Mouse (Mus musculus): ENCODE measurements around the gene Gm10428. TPM values are rescaled to one million over a fixed set of nuclear protein-coding genes. Genes with fewer than 3 reads are reported as not detected.
"Not testable (repeated sequence)": the region's sequence is repeated elsewhere in the genome, so short reads cannot be mapped to it uniquely, and the experiment has no call there.

Gene Gm10428
- not detected for total RNA-seq (2022)

DNA sequence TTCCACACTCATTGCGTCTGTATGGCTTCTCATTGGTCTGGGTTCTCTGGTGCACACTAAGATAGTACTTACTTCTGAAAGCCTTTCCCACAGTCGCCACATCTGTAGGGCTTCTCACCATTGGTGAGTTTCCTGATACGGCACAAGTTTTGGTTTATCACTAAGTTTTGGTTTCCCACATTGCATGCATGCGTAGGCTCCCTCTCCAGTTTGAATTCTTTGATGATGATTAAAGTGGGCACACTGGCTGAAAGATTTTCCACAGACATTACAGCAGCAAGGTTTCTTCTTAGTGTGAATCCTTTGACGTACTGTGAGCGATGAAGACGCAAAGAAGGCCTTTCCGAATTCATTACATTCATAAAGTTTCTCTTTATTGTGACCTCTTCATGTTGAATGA, at the start of gene Gm10428:
Gene Gm10428, plus strand, starts transcription at position 321 of the 400 bp plus-strand sequence.
- no peak for DNase-seq (ENCODE audit: low spot score in 2 of 2)

DNA sequence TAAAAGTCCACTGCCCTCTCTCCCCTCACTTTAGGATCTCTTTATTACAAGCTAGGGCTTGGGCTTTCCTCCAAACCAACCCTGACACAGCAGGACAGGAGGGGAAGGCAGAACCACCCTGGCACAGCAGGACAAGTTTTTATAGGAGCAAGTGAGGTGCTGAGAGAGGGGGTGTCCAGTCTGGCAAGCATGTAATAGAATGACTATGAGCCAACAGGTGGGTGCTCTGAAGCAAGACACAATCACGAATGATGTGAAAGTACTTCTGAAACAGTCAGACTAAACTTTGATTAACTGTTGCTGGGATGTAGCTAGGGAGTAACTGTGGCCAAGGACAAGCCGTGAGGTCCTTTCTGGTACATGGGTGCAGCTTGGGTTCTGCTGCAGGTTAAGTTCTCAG, 46.8 kb upstream of the Gm10428 start:
- DNase-seq (ENCODE audit: low spot score in 2 of 2) = no peak

- no peak for DNase-seq (ENCODE audit: low spot score in 2 of 2)
These were observed 44.6 kb upstream of the Gm10428 start for GRCm38 (mm10) chr11:62708252-62708651.

DNA sequence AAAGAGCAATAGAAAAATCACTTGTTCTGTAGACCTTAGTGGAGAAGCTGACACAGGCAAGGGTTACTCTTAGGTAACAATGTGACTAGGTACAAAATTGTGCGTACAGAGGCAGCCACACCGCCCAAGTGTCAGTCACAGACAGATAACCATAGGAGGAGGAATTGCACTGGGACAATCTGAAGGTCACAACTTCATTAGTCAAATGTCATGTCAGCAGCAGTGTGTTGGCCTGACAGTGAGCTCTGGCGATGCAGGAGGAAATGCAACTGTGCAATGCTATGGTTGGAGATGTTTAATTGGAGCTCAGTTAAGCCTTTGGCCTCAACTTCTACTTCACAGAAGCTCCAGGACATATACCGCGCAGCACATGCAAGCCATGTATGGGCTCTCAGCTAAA, 42.2 kb upstream of the Gm10428 start:
- no peak for DNase-seq (ENCODE audit: low spot score in 2 of 2)

DNA sequence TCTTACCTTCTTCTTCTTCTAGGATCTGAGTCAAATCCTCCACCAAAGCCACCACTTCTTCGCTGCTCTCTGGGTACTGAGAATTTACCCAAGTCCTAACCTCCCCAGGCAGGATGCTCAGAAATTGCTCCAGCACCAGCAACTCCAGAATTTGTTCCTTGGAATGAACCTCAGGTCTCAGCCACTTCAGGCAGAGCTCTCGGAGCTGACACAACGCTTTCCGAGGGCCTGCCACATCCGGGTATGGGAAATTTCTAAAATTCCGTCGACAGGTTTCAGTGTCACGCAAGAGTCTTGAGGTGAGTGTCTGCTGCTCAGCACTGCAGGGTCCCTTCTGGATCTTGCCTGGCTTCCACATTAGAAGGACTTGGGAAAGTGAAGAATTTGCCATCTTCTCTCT, 24.6 kb upstream of the Gm10428 start:
- no peak for DNase-seq (ENCODE audit: low spot score in 2 of 2)

DNA sequence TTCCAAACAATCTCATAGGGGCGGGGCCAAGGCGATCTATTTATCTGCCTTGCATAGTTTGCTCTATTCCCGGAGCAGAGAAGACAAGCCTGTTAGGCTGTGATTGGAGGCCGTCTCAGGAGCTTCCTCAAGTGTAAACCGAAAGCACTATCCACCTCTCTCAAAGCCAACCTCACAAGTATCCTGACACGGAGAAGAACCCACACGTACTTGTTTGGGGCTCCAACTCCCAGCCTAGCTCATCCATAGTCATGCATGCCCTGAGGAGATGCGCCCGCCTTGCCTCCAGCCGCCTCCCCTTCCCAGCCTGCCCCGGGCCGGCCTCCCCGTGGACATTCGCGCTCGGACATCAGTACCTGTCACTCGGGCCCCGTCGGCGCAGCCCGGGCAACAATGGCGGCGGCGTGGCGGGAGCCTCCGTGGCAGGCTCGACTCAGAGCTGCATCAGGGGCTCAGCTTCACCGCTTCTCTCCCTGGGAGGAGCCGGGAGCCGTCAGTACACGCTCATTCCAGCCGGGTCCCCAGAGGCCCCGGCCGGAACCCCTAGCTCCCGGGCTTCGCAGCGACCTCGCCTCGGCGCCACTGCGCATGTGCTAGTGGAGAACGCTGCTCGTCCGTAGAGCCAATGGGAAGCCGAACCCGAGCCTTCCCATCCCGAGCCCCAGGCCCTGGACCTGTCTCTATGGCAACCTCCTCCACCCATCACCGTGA, 21.4 kb upstream of the Gm10428 start, which contains the start of gene Zfp287:
Gene Zfp287, minus strand, starts transcription at position 595 of the 711 bp plus-strand sequence.
- peak; percentile 64 to 78 for DNase-seq (ENCODE audit: low spot score in 2 of 2)

DNA sequence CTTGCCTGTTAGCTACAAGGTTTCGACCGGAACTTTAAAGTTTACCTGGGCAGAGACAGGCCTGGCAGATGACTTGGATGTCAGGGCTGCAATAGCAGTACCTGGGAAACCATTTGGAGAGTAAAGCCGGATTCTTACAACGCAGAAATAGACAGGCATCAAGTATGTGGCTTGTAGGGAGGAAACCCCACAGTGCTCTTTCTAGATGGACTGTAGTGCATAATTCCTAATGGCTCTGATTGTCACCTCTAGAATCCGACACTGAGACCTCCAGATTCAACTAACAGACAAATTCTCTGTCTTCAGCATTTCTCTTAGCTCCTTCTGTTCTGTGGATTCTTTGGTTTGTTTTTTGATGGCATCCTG, 20.9 kb upstream of the Gm10428 start:
- no peak for DNase-seq (ENCODE audit: low spot score in 2 of 2)

DNA sequence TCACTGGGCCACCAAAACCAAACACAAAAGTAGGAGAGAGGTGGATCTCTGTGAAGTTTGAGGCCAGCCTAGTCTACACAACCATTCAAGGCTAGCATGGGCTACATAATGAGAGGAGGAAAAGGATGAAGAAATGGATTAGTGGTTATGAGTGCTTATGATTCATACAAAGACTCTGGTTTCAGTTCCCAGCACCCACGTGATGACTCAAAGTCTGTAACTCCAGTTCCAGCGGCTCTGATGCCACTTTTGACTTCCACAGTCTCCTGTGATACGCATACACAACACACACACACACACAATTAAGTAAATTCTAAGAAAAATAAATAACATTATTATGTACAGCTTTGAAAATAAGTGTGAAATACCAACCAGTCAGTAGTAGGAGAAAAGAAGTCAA, 20.2 kb upstream of the Gm10428 start:
- no peak for DNase-seq (ENCODE audit: low spot score in 2 of 2)

DNA sequence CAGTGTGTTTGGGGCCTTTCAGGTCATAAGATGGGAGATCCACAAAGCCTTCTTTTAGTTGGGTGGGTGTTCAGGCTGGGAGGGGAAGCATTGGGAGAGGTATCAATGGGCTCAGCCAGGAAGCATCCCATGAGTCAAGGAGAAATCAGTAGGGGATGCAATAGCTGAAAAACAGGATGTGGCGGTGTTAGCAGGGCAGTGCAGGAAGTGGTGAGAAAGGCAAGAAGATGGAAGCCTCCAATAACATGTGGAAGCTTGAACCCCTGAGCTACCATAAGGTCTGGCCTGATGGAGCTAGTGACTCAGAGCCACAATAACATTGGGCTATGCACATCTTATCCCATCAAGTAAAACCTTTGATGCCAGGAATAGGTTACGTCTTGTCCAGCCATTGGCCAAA, 11.7 kb upstream of the Gm10428 start:
- no peak for DNase-seq (ENCODE audit: low spot score in 2 of 2)

DNA sequence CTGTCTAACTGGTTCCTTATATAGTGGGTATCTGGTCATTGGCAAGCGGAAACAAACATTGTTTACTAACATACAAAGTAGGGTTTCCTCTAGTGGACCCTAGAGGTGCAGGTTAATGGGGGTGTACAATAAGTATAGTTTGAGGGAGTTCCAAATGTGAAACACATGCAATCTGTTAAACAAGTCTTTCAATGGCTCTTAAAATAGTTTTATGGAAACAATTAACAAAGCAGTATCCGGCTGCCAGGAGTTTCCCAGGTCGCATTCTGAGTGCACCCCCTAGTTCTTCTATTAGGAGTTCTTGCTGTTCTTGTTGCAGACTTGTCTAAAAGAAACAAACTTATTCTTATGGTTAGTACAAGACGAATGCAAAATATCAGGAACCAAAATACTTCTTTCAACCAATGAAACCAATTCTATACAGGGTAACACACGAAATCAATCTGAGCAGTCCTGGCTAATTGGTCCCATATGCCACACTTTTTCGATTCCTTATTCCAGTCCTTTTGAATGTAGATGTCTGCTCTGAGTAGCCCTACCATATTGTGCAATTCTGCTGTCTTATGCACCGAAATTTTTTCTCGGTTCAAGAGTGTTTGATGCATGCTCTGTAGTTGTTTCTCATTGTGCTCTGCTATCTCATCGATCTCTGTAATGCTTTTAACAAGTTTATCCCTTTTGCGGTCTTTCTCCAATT, 10.5 kb upstream of the Gm10428 start:
- no peak for DNase-seq (ENCODE audit: low spot score in 2 of 2)

DNA sequence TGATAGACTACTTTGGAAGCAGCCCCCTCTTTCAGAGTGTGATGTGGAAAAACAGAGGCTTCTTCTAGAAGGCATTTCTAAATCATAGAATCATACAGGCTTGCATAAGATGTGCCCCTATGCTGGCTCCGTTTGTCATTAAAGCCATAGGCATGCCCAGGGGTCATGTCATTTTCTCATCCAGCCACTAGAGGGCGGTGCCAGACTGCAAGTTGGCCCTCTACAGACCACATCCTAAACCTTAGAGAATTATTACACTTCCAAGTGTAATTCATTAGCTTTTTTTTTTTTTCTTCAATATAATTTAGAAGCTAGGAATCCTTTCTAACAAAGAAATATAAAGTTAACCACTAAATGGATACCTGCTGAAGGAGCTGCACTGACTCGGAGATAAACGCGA, 8.8 kb upstream of the Gm10428 start:
- DNase-seq (ENCODE audit: low spot score in 2 of 2) = peak; percentile 32 to 38

GRCm38 (mm10) chr11:62746001-62746533, 6.8 kb upstream of the Gm10428 start:
- DNase-seq (ENCODE audit: low spot score in 2 of 2) = peak; percentile 37 to 45

DNA sequence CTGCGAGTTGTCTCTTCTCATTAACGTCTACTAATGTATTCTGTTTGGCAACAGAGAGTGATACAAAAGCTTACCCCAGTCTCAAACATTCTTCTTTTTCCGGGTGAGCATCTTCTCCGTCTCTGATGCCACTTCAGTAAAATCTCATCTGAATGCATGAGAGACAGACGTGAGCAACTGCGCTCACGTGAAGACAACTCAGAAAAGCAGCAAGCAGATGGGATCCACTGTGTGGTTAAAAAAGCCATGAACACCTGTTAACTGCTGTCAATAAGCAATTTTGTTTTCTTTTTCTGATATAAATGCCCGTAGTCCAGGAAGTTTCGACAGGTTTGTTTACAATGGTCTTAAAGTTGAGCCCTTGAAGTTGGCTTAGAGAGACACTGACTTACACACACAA, 5.7 kb upstream of the Gm10428 start:
- DNase-seq (ENCODE audit: low spot score in 2 of 2) = no peak

- no peak for DNase-seq (ENCODE audit: low spot score in 2 of 2)
These were observed 4.8 kb upstream of the Gm10428 start for GRCm38 (mm10) chr11:62748062-62748461.

DNA sequence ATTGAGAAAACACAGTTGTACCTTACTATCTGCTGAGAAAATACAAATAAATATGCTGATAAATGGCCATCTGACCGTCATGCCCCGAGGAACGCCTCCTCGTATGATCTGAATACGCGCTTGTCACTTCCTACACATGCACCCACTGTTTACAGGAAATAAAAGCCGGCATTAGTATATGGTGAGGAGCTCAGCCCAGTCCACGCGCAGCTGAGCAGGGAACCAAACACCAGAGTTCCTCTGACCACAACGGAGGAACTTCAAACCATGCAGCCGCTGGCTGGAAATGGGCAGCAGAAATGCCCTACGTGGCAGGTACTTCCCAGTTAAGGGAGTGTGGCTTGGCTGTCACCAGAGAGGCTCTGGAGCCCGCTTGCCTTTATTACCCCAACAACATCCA, 3.5 kb upstream of the Gm10428 start:
- DNase-seq (ENCODE audit: low spot score in 2 of 2) = not testable (repeated sequence)

DNA sequence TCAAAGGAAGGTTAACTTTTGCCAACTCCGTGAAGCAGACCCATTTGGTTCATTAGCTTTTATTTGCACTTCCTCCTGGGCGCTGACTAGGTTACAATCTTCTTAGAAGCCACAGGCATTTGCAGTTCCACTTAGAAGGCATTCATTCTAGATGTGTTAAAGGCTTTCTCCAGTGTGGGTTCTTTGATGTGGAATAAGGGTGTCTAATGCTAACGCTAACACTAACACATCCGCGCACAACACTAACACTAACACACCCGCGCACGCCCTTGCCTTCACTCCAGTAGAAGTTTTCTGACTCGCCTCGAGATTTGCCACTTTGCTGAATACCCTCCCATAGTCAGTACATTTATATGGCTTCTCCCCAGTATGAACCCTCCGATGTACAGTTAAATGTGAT, 709 bp upstream of the Gm10428 start:
- no peak for DNase-seq (ENCODE audit: low spot score in 2 of 2)

DNA sequence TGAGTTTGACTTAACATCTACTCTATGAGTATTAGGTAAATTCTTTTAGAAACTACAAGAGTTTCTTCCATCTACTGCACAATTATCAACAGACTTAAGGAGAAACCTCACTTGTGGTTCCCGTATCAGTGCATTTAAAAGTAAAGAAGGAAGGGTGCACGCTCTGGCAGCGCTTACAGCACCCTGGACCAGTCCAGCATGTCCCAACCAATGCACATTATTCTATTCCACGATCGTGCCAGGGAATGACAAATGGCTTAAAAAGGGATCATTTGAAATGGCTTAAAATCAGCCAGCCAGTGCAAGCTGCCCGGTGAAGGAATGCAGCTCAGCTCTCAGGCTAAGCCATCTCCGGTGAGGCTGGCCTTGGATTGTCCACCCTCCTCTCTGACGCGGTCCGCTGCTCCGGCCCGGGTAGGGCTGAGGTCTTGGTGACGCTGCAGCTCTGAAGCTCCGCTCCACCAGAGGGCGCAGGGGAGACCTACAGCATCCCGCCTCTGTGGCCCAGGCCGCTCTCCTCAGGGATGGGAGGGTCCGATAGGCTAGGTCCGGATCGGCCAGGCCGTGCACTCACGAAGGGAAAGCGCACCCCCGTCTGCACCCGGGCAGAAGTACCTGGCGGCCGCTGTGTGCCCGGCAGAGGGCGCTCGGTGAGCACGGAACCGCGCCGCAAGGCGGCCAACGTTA, 3.7 kb downstream of the Gm10428 start:
- DNase-seq (ENCODE audit: low spot score in 2 of 2) = peak; percentile 96 to 98

DNA sequence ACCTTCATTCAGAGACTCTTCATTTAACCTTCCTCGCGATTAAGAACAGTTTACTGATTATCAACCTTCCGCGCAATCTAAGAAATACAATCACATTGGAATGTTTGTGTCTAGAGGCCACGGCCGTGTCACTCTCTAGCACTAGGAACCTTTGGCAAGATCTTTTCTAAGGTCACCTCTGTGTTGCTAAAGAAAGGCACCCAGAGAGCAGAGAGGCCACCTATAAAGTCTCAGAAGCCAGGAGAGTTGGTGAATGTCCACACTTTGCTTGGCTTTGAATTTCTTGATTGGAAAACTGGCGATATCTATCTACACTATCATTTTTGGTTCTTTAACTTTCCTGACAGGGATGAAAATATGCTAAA, 4.2 kb downstream of the Gm10428 start:
- no peak for DNase-seq (ENCODE audit: low spot score in 2 of 2)

DNA sequence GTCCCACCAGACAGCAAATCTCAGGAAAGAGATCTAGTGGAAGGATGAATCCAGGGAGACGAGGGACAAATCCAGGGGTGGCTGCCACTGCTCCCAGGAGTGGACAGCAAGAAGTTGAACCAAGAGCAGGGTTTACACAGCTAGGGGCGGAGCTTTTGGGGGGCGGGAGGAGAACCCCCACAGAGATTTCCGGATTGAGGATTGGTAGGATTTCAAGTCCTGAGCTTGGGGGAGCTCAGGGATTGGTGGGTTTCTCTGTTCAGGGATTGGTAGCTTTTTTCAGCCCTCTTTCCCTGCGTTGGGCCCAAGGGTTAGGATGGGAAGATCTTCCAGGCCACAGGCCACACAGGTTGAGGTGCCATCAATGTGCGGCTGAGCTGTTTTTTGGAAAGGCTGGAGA, 5.0 kb downstream of the Gm10428 start:
- no peak for DNase-seq (ENCODE audit: low spot score in 2 of 2)

- no peak for DNase-seq (ENCODE audit: low spot score in 2 of 2)
These were observed 5.6 kb downstream of the Gm10428 start for GRCm38 (mm10) chr11:62758491-62758890.

DNA sequence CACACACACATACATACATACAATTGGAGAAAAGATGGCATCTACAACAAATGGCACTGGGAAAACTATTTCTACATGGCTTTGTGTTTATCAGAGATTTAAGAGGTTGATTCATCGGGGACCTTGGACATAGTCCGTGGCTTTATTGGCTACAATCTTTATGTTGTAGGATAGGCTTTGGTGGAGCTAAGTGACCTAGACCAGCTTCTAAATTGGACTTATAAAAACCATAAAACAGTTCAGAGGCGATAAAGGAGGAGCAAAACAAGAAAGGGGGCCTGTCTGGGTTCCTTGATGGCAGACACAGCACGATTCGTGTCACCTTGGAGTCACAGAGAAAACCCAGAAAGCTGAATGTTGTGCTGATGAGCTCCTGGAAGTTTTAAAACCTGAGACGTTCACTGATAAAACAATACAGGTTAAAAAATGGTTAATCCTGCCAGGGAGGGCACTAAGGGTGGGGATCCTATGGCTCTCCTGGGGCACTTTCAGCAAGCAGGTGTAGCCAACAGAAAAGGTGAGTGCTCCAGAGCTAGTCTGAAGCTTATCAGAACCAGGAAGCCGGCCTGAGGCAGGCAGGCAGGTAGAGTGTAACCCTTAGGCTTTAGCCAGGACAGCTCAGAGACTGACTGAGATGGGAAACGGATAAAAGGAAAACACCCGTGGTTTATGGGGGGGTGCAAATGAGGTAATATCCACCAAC, 8.0 kb downstream of the Gm10428 start:
- no peak for DNase-seq (ENCODE audit: low spot score in 2 of 2)

GRCm38 (mm10) chr11:62776510-62776909, 23.6 kb downstream of the Gm10428 start:
- DNase-seq (ENCODE audit: low spot score in 2 of 2) = no peak
